ENCODE assay signal across 14 mouse cellular contexts in the genomic region with DNA sequence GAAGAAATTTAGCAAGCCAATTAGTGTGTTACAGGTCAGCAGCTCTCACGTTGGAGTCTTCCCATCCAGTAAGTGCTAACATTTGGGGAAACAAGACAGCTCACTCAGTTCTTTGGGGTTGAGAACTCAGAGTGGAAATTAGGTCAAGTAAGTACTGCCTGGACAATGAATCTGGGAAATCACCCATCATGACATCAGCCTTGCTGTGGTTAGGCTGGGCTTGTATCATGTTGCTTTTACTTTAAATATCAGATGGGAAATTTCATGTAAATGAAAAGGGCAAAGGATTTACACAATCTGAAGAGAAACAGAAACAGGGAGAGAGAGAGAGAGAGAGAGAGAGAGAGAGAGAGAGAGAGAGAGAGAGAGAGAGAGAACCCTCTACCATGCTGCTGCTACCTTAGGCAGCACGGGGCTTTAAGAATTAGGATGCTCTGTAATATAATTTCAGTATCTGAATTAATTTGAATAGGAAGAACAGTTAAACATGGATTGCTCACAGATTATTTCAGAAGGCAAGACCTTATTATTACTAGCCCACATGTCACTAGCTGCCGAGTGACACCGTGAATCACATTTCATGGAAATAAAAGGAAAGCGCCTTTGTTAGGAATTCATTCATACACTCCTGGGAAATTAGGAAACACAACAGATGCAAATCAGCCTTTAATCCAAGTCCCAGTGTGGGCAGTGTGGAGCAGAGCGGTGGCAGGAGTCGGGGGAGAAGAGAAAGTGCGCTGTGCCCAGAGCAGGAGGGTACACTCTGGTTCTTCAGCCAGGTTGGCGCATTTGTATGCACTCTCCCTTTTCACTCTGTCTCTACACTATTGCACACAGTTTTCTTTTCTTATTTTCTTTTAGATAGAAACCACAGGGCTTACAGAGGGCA.
DNase-seq lines count a peak whose midpoint lies in the region; ATAC-seq and TF ChIP-seq lines count a peak whose summit lies in the region.
"Had no signal": no experiment of that assay in that cellular context is flagged by ENCODE, and none has a peak within 500 bp of the region (broad histone marks: within the 10 kb centered on the region; RNA-seq: fewer than 3 reads in every experiment).

No protein-coding gene starts in this region.

- no peaks in the 10 kb centered on the region for H3K9me3 ChIP-seq in embryonic facial prominence, embryonic 14.5 days (ENCODE audit: control insufficient read depth, low read length)
- no peaks in the 10 kb centered on the region for H3K9me3 ChIP-seq in embryonic facial prominence, embryonic 10.5 days
- H3K9me3 ChIP-seq in hindbrain, embryonic 14.5 days (ENCODE audit: control insufficient read depth, low read length) = no peaks in the 10 kb centered on the region
- H3K9me3 ChIP-seq in midbrain, postnatal 0 days (ENCODE audit: low read length) = no peaks in the 10 kb centered on the region
- H3K9me3 ChIP-seq: embryonic facial prominence, embryonic 13.5 days; heart, embryonic 12.5 days had no signal

- 0 out of 2 replicates have a peak, but pooled peaks cover under 1% of the 10 kb centered on the region for H3K4me1 ChIP-seq in embryonic facial prominence, embryonic 14.5 days (ENCODE audit: control insufficient read depth, insufficient read depth, low read length)
- peaks cover 11% of the 10 kb centered on the region for H3K4me1 ChIP-seq in embryonic facial prominence, embryonic 10.5 days
- peaks cover 12% of the 10 kb centered on the region; the same call in 1 of the 2 replicates for H3K4me1 ChIP-seq in hindbrain, embryonic 14.5 days (replicated peaks; ENCODE audit: control insufficient read depth, insufficient read depth, low read length)
- H3K4me1 ChIP-seq in midbrain, postnatal 0 days (ENCODE audit: insufficient read depth, low read length) = peaks cover 7% of the 10 kb centered on the region
- H3K4me1 ChIP-seq: heart, embryonic 12.5 days had no signal

- H3K36me3 ChIP-seq in embryonic facial prominence, embryonic 14.5 days (ENCODE audit: control insufficient read depth, insufficient read depth, low read length) = no peaks in the 10 kb centered on the region
- H3K36me3 ChIP-seq in embryonic facial prominence, embryonic 10.5 days (replicated peaks) = no peaks in the 10 kb centered on the region
- no peaks in the 10 kb centered on the region for H3K36me3 ChIP-seq in hindbrain, embryonic 14.5 days (replicated peaks; ENCODE audit: control insufficient read depth, insufficient read depth)
- H3K36me3 ChIP-seq in midbrain, postnatal 0 days (ENCODE audit: insufficient read depth, low read length) = no peaks in the 10 kb centered on the region
- H3K36me3 ChIP-seq: embryonic facial prominence, embryonic 13.5 days; heart, embryonic 12.5 days had no signal

- H3K9ac ChIP-seq in embryonic facial prominence, embryonic 14.5 days (ENCODE audit: low read depth, low read length) = no peak overlapping the region
- H3K9ac ChIP-seq in hindbrain, embryonic 14.5 days = peak overlapping the region; percentile 34
- peak overlapping the region; percentile 39; the same call in 1 of the 2 replicates for H3K9ac ChIP-seq in midbrain, postnatal 0 days (replicated peaks; ENCODE audit: low read length, poor library complexity, severe bottlenecking)
- H3K9ac ChIP-seq: embryonic facial prominence, embryonic 13.5 days; heart, embryonic 12.5 days; liver, embryonic 14.5 days had no signal

- 59% methylated on average over 9 of the region's 9 CpGs for WGBS in embryonic facial prominence, embryonic 14.5 days
- WGBS in embryonic facial prominence, embryonic 10.5 days = 72% methylated on average over 9 of the region's 9 CpGs
- WGBS in hindbrain, embryonic 14.5 days = 36% methylated on average over 9 of the region's 9 CpGs
- WGBS in midbrain, postnatal 0 days = 17% methylated on average over 9 of the region's 9 CpGs

- DNase-seq in embryonic facial prominence, embryonic 14.5 days (ENCODE audit: low spot score) = no peak
- DNase-seq in embryonic facial prominence, embryonic 10.5 days (ENCODE audit: low spot score) = no peak
- peak; percentile 74 for DNase-seq in brain, embryonic 14.5 days (ENCODE audit: low read depth)
- DNase-seq in hindbrain, embryonic 14.5 days (ENCODE audit: low spot score) = no peak
- DNase-seq in midbrain, postnatal 0 days (ENCODE audit: low spot score) = no peak
- DNase-seq in embryo, embryonic 11 days = no peak
- no peak for DNase-seq in ovary, postnatal 36 days (ENCODE audit: low spot score)
- no peak for DNase-seq in adrenal gland, adult 18-20 months (ENCODE audit: low spot score in 2 of 2)
- DNase-seq: cerebellum, adult 9-10 months; gastrocnemius, adult 2 months; lung, postnatal 14 days had no signal

- no peak for TF ChIP-seq POLR2A in brain, embryonic 14.5 days (IDR thresholded peaks at IDR 0.05; ENCODE audit: borderline replicate concordance, extremely low read depth, insufficient read depth, insufficient read length, poor library complexity, severe bottlenecking)

- H3K4me3 ChIP-seq in embryonic facial prominence, embryonic 14.5 days (ENCODE audit: low read depth, low read length) = no peak overlapping the region
- H3K4me3 ChIP-seq in embryonic facial prominence, embryonic 10.5 days = no peak overlapping the region
- H3K4me3 ChIP-seq in hindbrain, embryonic 14.5 days (replicated peaks; ENCODE audit: low read length) = no peak overlapping the region
- no peak overlapping the region; the same call in 1 of the 2 replicates for H3K4me3 ChIP-seq in midbrain, postnatal 0 days (ENCODE audit: low read depth, low read length)
- H3K4me3 ChIP-seq: embryonic facial prominence, embryonic 13.5 days; gastrocnemius, adult 2 months; heart, embryonic 12.5 days had no signal

- TF ChIP-seq CTCF in brain, embryonic 14.5 days (IDR thresholded peaks at IDR 0.05; ENCODE audit: borderline replicate concordance, extremely low read depth, insufficient read depth, insufficient read length) = no peak
- no peak for TF ChIP-seq CTCF in midbrain, postnatal 0 days (IDR thresholded peaks at IDR 0.05)

- peak; percentile 50; the same call in 1 of the 2 replicates for ATAC-seq in embryonic facial prominence, embryonic 14.5 days (ENCODE audit: low read depth)
- peak; percentile 48; the same call in 1 of the 2 replicates for ATAC-seq in hindbrain, embryonic 14.5 days (ENCODE audit: low FRiP score)
- ATAC-seq in midbrain, postnatal 0 days (ENCODE audit: low FRiP score) = 0 out of 2 replicates have a peak, but pooled peaks have one; percentile 49

- H3K27me3 ChIP-seq in embryonic facial prominence, embryonic 14.5 days (replicated peaks; ENCODE audit: control insufficient read depth, insufficient read depth, low read length) = no peaks in the 10 kb centered on the region
- no peaks in the 10 kb centered on the region for H3K27me3 ChIP-seq in embryonic facial prominence, embryonic 10.5 days (replicated peaks; ENCODE audit: low read depth, poor library complexity, severe bottlenecking)
- H3K27me3 ChIP-seq in hindbrain, embryonic 14.5 days (ENCODE audit: control insufficient read depth, insufficient read depth, low read length) = no peaks in the 10 kb centered on the region
- no peaks in the 10 kb centered on the region for H3K27me3 ChIP-seq in midbrain, postnatal 0 days (ENCODE audit: insufficient read depth, low read length)
- H3K27me3 ChIP-seq: embryonic facial prominence, embryonic 13.5 days; heart, embryonic 12.5 days had no signal

- H3K27ac ChIP-seq in embryonic facial prominence, embryonic 14.5 days (replicated peaks; ENCODE audit: low read depth, low read length) = no peak overlapping the region
- no peak overlapping the region for H3K27ac ChIP-seq in embryonic facial prominence, embryonic 10.5 days (replicated peaks)
- peak overlapping the region; percentile 68 for H3K27ac ChIP-seq in hindbrain, embryonic 14.5 days
- H3K27ac ChIP-seq in midbrain, postnatal 0 days (ENCODE audit: low read depth, low read length) = peak overlapping the region; percentile 44; the same call in 1 of the 2 replicates
- H3K27ac ChIP-seq: embryonic facial prominence, embryonic 13.5 days; gastrocnemius, adult 2 months; liver, embryonic 14.5 days had no signal

- no peak overlapping the region for H3K4me2 ChIP-seq in embryonic facial prominence, embryonic 14.5 days (ENCODE audit: low read depth, low read length)
- H3K4me2 ChIP-seq in hindbrain, embryonic 14.5 days (replicated peaks) = peak overlapping the region; percentile 39
- peak overlapping the region; percentile 32 for H3K4me2 ChIP-seq in midbrain, postnatal 0 days (ENCODE audit: low read depth, low read length, poor library complexity, severe bottlenecking)
- H3K4me2 ChIP-seq: embryonic facial prominence, embryonic 13.5 days; heart, embryonic 12.5 days had no signal

Comparison
In these comparisons a context has a peak if more than half of its experiments do, and no peak if none do; other contexts are left out.
1. H3K27ac ChIP-seq: peak in hindbrain, embryonic 14.5 days (single experiment) and midbrain, postnatal 0 days (single experiment); none in embryonic facial prominence, embryonic 14.5 days (single experiment) and embryonic facial prominence, embryonic 10.5 days (single experiment).
2. Peak in every context shown above with its lines, with median percentiles within 50 percentile points of each other: ATAC-seq.